Mouse (Mus musculus) ovary, postnatal 14 days (tissue): ENCODE measurements around the gene Serinc3.
"Not testable (repeated sequence)": the region's sequence is repeated elsewhere in the genome, so short reads cannot be mapped to it uniquely, and the experiment has no call there.

Source experiments
- DNase-seq: peaks from one replicate; pipeline ENCODE4 v3.0.0; 2022; ENCODE audit warnings: low spot score

The Serinc3 gene

DNA sequence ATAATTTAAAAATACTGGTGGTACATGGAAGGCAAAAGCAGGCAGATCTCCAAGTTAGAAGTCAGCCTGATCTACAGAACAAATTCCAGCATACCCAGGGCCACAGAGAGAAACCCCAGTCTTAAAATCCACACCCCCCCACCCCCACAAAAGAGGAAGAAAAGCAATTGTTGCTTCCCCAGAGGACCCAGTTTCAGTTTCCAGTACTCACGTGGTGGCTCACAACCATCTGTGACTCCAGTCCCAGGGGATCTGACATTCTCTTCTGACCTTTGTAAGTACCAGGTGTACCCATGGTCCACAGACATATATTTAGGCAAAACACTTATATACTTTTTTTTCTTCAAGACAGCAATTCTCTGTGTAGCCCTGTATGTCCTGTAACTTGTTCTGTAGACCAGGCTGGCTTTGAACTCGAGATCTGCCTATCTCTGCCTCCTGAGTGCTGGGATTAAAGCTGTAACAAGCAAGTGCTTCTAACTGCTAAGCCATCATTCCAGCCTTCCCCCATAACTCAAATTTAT, 17.8 kb upstream of the Serinc3 start:
- no peak for DNase-seq

DNA sequence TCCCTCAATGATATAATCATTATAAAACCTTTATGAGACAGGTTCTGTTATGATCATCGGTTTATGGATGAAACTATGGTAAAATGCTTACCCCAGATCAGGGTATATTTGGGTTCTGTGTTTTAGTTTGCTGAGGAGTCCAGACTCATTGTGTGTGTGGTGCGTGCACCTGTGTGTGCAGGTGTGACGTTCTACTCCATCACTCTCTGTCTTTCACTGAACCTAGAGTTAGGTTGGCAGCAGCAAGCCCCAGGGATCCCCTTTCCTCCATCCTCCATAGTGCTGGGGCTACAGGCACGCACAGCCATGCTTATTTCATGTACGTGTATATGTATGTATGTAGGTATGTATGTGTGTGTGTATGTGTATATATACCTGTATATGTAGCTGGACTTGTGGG, 17.1 kb upstream of the Serinc3 start:
- no peak for DNase-seq

DNA sequence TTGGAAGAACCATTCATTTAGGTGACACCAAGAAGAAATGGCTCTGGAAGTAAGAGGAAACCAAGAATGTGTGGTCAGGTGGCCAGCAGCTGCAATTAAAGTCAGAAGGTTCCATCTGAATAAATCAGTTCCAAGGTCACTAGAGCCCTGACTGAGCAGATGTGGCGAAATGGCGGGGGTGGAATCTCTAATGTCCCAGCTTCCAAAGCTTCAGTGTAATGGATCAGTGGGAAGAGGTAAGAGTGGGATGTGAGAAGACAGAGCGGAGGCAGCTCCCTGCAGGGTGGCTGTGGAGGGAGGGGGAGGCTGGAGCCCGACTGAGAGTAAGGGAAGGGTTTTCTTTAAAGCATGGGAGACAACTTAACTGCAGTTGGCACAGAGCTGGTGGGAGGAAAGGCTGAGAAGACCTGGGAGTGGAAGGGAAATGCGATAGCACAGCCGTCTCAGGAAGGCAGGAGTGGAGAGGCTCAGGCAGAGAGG, 16.5 kb upstream of the Serinc3 start:
- no peak for DNase-seq

- DNase-seq = no peak
Observed at GRCm38 (mm10) chr2:163660103-163660701, 15.3 kb upstream of the Serinc3 start.

- DNase-seq = no peak
Observed at GRCm38 (mm10) chr2:163659431-163659830, 14.5 kb upstream of the Serinc3 start.

GRCm38 (mm10) chr2:163658941-163659340, 14.0 kb upstream of the Serinc3 start:
- DNase-seq = no peak

DNA sequence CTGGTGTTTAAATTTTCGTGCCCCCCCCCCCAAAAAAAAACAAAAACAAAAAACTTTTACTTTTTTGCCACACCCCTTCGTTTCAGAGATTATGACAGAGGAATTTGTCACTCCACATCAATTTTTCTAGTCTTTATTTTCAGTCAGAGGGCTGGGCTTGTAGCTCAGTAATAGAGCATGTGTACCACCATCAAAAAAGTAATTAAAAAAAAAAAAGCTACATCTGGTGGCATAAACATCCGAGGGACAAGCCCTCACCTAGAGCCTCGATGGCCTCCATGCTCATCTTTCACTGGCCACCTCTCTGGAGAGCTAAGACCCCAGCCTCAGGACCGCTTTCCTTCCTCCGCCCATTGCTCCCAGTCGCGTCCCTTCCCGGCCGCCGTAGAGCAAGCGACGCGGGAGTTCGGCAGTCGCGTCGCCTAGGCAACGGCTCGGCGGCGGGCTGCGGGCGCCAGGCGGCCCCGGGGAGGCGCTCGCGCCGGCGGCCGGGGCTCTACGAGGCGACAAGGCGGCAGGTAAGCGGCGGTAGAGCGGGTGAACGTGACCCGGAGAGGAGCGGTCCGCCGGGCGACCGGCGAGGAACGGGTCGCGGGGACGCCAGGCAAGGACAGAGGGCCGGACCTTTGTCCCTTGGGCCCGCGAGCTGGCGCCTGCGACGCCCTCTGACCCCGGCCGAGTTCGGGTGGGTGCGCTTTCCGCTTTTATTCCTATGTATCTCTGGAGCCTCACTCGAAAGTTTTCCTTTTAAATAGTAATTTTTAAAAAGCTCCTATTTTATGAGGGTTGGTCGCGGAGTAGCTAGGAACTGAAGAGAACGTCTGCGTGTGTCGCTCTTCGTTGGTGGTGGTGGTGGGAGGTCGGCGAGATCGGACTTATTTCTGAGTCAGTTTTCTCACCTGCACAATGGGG, 13.3 kb upstream of the Serinc3 start, which contains the start of gene Pkig:
Gene Pkig, plus strand, starts transcription at position 412 of the 912 bp plus-strand sequence.
- peak; percentile 74 for DNase-seq

- DNase-seq = no peak
Observed at GRCm38 (mm10) chr2:163657486-163657885, 12.6 kb upstream of the Serinc3 start.

DNA sequence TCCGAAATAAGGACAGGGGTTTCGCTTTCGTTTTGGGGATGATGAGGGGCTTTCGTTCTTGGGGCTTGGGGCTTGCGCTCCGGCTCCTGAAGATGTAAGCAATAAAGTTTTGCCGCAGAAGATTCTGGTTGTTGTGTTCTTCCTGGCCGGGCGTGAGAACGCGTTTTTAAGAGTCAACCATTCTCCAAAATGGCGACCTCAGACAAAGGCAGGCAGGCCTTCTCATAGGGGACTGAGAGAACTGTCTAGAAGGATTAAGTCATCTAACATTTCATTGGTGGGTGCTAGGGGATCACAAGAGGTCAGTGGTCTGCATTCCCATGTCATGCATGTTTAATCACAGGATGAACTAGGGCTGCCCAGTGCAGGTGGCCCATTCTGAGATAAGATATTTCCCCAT, 10.8 kb upstream of the Serinc3 start:
- not testable (repeated sequence) for DNase-seq

- no peak for DNase-seq
Observed at GRCm38 (mm10) chr2:163646461-163647080, 1.6 kb upstream of the Serinc3 start.

GRCm38 (mm10) chr2:163645700-163646460, 949 bp upstream of the Serinc3 start:
- no peak for DNase-seq

GRCm38 (mm10) chr2:163644047-163644446, 884 bp downstream of the Serinc3 start:
- no peak for DNase-seq

DNA sequence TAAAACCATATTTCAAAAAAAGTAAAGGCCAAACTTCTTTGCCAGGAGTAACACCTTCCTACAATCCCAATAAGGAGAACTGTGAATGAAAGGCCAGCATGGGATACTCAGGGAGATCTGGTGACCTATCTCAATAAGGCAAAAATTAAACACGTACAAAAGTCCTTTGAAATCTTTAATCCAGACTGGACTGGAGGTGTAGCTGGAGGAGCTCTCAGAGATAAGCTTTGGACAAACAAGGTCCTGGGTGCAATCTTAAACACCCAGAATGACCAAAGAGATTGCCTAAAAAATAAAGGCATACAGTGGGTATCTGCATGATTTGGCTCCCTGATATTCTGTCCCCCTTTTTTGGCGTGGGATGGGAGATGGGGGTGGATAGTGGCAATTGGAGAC, 1.4 kb downstream of the Serinc3 start:
- no peak for DNase-seq

GRCm38 (mm10) chr2:163642685-163643575, 2.0 kb downstream of the Serinc3 start:
- DNase-seq = no peak

DNA sequence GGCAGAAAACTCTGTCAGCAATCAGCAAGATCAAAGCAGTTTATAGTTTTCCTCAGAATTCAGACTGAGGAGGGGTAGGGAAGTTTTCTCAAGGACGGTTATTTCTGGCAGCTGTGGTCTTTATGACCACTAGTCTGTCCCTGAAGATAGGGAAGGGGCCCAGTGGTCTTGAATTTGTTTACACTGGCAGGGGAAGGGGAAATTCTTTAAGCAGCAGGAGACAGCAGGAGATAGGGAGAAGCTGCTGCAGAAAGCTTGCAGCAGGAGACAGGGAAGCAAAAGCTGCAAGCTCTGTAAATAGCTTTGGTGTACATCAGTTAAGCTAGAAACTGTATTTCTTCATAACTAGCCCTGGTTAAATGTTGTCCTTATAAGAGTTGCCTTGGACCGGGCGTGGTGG, 3.2 kb downstream of the Serinc3 start:
- no peak for DNase-seq

GRCm38 (mm10) chr2:163640493-163640892, 4.4 kb downstream of the Serinc3 start:
- DNase-seq = no peak

- DNase-seq = no peak
Observed at GRCm38 (mm10) chr2:163637655-163638266, 7.2 kb downstream of the Serinc3 start.

DNA sequence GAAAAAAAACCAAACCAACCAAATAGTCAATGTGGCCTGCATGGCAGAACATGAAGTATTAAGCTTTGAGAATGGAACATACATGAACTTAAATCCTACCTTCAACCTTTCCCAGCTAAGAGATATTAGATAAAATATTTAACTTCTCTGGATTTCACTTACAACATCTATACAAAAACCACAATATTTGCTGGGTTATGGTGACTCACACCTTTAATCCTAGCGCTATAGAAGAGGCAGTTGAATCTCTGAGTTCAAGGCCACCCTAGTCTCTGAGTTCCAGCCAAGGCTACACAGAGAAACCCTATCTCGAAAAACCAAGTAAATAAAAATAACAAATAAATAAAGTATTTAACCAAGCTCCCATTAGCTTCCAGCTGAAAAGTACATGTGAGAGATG, 8.9 kb downstream of the Serinc3 start:
- DNase-seq = no peak

DNA sequence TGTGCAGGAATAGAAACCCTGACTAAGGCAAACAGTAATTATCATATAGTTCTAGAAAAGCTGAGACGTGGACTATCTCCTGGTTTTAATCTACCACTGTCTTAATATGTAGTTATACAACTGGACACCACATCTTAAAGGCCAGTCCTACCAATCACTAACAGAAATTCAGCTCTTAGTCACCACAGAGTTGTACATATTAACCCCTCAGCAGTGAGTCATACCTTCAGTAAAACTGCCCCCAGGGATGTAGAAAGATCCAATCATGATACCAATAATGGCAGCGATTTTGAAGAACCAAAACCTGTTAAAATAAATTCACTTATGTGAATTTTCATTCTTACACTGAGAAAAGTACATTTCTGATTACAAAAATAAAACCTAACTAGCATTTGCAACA, 10.7 kb downstream of the Serinc3 start:
- no peak for DNase-seq

GRCm38 (mm10) chr2:163631715-163632114, 13.2 kb downstream of the Serinc3 start:
- no peak for DNase-seq
